Mouse (Mus musculus): ENCODE data around the gene Rps16.

Gene Rps16

DNA sequence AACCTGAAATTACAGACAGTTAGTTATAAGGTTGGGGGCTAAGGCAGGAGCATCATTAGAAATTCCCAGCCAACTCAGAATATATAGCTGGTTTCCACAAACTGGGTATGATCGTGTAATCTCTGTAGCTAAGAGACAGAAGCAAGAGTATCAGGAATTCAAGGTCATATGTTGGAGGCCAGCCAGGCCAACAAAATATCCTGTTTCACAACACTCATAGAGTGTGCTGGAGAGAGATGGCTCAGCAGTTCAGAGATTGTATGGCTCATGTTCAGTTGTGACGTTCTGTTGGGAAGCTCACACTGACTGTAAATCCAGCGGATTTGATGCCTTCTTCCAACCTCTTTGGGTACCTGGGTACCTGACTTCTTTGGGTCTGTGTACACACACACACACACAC, 2.7 kb upstream of the Rps16 start:
- DNase-seq (ENCODE audit: low read depth, low spot score) = no peak

DNA sequence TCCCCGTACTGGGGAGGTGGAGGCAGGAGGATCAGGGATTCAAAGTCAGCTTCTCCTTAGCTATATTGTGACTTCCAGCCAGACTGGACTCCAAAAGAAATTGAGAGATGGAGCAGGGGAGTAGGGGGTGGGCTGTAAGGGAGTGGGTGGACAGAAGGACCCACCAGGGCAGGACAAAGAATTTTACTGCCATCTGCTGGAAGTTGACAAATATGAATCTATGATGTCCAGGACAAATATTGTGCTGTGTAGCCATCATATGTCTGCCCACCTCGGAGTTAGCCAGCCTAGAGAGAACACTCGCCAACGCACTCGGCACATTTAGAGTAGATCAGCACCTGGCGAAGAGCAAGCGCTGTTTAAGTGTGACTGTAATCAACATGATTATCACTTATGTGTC, 1.9 kb upstream of the Rps16 start:
- no peak for DNase-seq (ENCODE audit: low read depth, low spot score)

DNA sequence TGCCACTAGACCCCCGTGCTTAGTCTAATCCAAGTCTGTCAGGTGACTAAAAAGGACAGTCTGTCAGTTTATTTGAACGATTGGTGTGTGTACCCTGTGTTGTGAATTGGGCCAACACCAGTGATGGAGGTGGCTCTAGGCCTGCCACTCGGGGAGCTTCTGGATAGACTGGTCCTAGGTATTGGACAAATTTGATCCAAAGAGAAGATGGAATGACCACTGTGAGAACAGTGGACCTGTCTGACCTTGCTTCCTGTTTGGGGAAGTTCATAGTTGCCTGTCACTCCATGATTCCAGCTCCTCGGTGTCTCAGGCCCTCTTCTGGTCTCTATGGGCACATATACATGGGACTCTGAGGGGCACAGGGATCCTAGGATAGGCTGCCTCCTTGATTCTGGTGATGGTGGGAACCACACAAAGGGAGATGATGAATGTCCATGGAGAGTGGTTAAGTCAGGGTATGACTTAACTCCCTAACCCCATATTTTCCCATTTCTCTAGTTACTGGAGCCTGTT, 1.3 kb downstream of the Rps16 start:
- DNase-seq (ENCODE audit: low read depth, low spot score) = no peak

DNA sequence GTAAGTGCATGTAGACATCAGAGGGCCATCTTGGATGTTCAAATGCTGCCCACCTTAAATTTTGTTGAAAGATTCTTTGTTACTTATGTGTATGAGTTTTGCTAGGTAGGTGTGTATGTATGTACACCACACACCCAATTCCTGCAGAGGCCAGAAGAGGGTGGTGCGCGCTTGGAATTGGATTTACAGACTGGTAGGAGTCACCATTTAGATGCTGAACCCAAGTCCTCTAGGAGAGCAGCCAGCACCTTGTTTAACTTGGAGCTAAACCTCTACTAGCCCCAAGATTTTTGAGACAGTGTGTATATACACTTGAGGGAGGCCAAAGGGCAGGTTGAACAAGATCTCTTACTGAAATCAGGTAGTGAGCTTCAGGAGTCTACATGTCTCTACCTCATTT, 2.8 kb downstream of the Rps16 start:
- no peak for DNase-seq (ENCODE audit: low read depth, low spot score)

DNA sequence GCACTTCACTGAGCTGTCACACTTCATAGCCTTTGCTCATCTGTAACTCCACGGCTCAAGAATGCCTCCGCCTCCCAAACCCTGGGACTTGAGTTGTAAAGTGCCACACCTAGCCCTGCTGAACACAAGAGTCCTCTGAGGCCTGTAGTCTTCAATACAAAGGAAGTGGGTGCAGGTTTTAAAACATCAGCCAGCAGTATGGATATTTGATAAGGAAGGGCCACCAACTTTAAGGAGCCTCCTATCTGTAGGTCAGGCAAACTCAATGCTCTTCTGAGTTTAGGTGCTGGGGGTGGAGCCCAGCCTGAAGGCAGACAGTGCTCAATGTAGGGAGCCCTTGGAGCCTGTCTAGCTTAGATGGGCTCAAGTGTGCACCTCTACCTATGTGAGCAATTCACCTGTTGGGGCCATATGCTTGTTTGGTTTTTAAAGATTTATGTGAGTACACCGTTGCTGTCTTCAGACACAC, 3.7 kb downstream of the Rps16 start:
- DNase-seq (ENCODE audit: low read depth, low spot score) = no peak

DNA sequence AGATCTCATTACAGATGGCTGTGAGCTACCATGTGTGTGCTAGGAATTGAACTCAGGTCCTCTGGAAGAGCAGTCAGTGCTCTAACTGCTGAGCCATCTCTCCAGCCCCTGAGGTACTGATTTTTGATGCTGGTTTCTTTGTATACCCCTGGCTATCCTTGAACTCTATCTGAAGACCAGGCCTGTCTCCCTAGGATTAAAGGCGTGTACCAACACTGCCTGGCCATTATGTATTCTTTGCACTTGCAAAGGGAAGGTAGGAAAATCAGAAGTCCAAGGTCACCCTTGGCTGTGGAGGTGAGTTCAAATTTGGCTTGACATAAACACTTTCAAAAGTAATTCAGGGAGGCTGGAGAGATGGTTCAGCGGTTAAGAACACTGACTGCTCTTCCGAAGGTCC, 4.1 kb downstream of the Rps16 start:
- no peak for DNase-seq (ENCODE audit: low read depth, low spot score)

DNA sequence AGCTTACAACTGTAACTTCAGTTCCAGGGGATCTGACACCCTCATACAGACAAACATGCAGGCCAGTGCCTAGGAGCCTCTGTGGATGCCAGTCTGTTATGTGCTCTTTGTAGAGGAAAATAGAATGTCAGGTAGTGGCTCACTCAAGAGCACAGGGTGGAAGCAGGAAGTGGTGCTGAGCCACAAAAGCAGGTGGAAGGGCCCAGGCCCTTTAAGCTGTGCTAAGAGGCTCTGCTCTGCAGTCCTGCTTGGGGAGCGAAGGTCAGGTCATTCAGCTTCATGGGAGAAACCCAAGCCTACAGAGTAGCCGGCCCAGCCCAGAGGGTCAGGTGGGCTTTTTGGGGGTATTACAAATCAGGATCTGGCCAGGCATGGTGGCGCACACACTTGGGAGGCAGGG, 4.8 kb downstream of the Rps16 start:
- DNase-seq (ENCODE audit: low read depth, low spot score) = no peak

DNA sequence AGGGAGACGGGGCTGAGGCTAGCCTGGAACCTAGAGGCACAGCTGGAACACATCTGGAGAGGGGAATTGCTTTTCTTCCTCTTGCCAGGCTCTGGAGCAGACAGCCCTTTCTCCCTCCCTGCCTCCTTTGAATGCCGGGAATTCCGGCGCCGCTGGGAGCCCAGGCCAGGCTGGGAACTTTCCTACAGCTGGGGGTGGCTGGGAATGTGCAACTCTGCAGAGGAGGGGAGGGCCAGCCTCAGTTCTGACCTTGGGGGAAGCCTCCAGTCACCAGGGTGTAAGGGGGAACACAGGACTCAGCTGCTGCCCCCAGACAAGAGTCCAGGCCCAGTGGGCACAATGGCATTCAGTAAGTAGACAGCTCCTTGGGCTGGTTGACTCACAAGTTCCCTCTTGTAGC, 6.5 kb downstream of the Rps16 start:
- no peak for DNase-seq (ENCODE audit: low read depth, low spot score)

DNA sequence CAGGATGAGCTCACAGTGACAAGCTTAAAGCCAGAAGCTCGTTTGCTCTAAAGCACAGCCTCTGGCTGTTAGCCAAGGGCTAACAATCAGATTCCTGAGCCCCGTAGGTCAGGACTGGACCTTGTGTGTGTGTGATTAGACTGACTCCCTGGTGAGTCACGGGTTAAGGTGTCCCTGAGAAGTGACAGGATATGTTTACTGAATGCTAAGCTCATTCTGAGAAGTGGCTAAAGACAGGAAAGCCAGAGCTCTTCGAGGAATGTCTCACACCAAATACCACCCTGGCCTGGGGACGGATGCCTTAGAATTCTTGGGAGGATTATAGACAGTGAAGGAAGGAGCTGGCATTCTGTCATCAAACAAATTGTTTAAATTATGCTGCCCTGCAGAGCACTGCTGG, 7.5 kb downstream of the Rps16 start:
- no peak for DNase-seq (ENCODE audit: low read depth, low spot score)

DNA sequence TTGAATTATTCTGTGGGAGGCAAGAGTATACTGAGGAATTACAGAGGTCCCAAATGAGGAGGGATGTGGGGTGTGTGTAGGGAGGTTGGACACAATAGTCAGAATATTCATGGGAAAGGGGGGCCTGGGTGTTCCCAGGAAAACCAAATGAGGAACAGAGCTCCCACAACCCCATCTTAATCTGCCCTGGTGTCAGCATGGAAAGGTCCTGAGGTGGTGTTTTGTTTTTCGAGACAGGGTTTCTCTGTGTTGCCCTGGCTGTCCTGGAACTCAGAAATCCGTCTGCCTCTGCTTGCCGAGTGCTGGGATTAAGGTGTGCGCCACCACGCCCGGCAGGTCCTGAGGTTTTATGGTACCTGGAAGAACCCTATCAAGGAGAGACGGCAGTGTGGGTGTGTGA, 8.0 kb downstream of the Rps16 start:
- no peak for DNase-seq (ENCODE audit: low read depth, low spot score)

DNA sequence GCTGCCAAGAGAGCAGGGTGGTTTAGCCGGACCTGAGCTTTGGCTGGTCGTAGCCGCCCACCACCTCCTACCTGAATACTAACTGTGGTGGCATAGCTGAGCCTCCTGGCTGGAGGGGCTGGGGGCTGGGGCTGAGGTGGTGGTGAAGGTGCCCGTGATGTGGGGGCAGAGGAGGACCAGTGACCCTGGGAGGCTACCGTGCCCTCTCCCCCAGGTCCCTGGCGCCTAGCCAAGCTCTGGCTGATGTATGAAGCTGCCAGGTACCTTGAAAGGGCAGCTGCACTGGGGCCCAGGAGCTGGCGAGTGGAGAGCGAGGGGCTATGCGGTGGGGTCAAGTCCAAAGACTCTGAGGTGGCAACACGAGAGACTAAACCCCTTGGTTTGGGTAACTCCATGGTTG, 9.4 kb downstream of the Rps16 start:
- no peak for DNase-seq (ENCODE audit: low read depth, low spot score)

DNA sequence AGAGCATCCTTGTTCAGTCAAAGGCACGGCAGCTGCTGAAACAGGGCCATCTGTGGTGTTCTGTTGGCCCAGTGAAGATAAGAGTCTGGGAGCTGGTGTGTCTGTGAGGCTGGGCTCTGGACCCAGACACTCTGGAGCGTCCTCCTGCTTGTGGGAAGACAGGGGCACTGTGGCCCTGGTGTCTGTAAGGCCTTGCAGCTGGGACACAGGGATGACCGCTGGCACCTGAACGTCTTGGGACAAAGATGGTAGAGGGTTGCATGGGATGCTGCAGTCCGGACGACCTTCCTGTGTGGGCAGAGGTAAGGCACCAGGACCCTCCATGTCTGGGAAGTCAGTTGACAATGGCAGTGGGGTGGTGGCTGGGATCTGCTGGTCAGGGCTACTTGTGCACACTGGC, 9.8 kb downstream of the Rps16 start:
- DNase-seq (ENCODE audit: low read depth, low spot score) = no peak

DNA sequence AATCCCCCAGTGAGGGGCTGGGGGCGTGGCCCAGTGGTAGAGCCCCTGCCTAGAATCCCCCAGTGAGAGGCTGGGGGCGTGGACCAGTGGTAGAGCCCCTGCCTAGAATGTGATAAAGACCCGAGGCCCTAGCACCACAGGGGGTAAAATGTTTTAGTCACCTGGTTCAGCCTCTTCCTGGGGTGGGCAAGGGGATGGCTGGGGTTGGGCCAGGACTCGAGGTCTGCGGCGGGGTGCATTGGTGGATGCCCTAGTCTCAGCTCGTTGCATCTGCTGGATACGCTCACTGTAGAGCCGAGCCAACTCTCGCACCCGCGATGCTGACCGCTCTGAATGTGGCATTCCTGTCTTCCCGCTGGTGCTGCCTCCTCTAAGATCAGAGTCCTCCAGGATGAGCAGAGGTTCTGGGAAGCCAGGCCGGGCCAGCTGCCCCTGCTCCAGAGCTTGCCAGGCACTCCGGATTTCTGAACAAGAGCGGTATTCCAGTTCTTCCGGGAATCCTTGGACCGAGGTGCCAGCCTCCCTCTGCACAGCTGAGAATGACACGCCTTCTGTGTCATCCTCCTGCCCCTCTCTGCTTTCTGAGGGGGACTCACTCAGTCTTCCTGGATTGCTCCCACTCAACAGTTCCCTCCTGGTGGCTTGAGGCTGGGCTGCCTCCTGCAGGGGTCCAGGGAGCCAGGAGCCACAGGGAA, 11.3 kb downstream of the Rps16 start:
- no peak for DNase-seq (ENCODE audit: low read depth, low spot score)

DNA sequence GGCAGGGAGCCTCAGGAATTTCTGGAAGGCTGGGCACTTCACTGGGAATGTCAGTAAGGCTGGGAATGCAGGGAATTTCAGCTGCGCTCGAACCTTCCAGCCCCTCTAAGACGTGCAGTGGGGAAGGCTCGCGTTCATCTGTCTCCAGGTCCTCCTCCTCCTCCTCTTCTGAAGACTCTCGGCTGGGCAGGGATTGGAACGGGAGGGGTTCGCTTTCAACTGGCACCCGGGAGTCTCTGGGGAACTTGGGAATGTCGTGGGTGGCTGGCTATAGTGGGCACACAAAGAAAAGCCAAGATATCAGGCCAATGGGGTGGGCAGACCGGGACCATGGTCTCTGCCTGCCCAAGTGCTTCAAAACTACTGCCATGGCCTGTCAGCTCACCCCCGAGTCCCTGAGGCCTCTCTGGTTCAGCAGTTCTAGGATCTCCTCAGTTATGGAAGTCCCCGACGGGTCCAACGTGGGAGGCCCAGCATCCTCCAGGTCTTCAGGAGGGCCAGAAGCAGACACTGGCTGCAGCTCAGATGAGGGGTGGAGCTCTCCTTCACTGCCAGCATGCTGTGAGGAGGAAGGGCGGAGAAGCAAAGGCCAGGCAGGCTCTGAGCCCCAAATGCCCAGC, 12.1 kb downstream of the Rps16 start:
- DNase-seq (ENCODE audit: low read depth, low spot score) = no peak

DNA sequence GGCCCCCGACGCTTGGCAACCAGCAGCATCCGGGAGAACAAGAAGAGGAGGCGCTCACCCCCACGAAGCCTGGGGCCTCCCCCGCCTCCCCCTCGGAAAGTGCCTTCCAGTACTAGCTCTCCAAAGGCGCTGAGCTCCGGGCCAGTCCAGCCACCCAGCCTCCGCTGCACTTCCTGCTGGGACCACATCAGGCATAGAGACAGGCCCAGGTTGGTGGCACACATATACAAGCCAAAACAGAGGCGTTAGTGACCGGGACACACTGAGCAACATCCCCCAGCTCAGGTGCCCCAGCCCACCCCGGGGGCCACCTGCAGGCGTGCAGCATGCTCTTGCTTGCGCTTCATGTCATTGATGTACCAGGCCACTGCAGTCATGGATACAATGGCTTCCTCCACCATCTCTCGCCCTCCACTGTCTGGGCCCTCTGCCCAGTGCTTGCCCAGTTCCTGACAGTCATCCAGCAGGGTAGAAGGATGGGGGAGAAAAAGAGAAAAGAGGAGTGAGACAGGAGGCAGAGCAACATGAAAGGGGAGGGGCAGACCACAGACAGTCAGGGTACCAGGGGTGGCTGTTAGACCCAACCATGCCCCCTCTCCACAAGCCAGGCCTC, 17.3 kb downstream of the Rps16 start:
- no peak for DNase-seq (ENCODE audit: low read depth, low spot score)

DNA sequence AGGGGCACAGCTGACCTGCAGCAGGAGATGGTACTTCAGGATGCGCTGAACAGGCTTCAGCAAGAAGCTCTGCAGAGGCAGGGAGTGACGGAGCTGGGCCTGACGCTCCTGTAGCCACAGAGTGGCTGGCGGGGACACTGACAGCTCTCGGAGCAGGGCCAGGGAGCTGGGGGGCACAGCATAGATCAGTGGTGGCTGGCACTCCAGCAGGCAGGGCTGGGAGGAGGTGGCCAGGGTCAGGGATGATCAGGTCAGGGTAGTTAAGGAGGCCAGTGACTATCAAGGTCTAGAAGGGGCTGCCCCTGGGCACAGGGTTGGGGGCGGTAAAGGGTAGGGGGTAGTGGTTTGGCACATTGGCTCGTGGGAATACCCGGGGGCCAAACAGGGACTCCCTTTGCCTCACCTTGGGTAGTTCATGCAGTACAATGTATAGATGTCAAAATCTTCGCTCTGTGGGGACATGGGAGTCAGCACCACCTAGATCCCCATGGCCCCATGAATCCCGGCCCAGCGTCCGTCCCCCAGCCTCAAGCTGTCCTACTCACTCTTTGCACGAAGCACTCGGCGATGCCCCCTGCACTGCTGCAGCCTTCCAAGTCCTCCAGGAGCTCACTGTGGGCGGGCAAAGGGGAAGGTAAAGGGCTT, 17.9 kb downstream of the Rps16 start:
- DNase-seq (ENCODE audit: low read depth, low spot score) = no peak

DNA sequence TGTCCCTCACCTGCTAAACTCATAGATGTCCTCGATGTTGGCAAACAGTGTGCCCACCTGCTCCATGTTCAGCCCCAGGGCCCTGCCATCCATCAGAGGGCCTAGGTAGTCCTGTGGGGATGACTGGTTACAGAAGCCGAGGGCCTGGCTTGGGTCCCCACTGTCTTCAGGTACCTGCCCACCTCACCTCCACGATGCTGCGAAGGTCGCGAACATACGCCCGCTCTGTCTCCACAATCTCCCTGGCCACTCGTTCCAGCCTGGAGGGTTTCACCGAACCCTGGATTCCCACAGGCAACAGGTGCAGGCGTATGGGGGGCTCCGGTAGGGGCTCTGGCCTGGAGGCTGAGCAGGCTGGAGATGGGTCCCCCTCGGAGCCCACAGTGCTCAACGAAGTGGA, 19.6 kb downstream of the Rps16 start:
- DNase-seq (ENCODE audit: low read depth, low spot score) = no peak

DNA sequence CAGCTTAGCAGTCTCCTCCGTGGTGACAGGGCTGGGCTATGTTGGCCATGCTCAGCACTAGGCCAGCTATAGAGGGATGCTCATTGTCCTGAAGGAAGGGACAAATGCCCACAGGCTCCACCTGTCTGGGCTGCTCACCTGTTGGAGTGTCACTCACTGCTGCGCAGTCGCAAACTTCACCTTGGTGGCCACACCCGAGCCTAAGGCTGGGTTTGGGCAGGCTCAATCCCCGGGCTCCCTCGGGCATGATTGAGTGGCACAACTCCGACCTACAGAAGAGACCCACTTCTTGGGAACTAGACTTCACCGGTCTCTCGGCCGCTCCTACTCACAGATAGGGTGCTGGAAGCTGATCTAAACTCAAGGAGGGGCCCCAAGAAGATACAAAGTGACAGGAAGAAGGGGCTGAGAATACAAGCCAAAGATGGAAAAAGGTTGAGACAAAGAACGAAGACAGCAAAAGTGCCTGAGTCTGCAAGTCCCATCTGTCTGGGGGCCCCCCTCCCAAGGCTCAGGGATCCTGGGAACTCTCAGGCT, 20.6 kb downstream of the Rps16 start:
- no peak for DNase-seq (ENCODE audit: low read depth, low spot score)

DNA sequence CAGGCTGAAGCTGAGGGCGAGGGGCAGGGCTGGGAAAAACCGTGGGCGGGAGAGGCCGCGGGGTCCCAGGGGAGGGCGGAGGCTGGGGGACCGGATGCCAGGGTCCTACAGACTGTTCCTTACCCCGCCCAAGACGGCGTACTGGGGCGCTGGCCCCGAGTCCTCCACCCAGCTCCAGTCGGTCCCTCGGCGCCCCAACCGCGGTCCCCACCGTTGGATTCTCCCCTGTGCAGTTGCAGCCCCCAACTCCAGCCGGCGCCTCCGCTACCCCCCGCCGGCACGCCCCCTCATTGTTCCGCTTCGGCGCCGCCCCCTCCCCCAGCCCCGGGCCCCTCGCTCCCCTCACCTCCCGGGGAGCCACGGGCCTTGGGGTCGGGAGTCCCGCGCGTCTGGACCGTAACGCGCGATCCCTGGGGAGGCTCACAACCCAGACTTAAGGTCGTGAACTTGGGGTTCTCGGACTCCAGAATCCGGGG, 21.1 kb downstream of the Rps16 start:
- no peak for DNase-seq (ENCODE audit: low read depth, low spot score)

DNA sequence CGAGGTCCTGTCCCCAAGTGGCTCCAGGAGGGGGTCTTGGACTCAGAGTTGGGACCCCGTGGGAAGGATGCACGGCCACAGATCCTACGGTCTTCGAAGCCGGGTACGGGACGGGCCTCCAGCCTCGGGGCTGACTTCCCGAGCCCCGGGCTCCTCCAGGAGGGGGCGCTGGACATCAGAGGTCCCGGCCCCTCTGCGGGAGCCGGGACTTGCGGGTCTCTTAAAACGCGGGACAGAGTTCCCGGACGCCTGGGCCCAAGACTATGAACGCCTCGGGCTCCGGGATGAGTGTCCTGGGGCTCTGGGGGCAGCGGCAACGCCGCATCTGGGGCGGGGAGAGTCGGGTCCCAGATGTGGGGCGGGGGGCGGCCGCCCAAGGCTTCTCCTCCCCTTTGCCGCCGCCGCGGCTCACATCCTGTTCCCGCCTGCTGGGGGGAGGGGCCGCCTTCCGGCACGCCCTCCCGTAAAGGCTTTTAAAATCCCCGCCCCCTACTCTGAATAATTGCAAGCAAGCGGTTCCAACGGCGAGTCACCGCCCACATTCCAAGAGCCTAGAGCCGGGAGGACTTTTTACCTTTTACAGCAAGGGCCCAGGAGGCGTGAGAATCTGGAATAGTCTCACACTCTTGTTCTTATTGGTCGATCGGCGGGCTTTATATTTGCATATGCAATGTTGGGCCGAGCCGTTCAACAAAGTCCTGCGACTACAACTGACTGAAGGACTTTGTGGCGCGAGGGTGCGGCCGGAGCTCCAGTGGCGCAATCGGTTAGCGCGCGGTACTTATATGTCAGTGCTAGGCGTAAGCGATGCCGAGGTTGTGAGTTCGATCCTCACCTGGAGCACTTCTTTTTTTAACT, 22.0 kb downstream of the Rps16 start, which contains the start of gene Plekhg2:
Gene Plekhg2, minus strand, starts transcription at position 349 of the 858 bp plus-strand sequence.
- DNase-seq (ENCODE audit: low read depth, low spot score) = peak; percentile 86

DNA sequence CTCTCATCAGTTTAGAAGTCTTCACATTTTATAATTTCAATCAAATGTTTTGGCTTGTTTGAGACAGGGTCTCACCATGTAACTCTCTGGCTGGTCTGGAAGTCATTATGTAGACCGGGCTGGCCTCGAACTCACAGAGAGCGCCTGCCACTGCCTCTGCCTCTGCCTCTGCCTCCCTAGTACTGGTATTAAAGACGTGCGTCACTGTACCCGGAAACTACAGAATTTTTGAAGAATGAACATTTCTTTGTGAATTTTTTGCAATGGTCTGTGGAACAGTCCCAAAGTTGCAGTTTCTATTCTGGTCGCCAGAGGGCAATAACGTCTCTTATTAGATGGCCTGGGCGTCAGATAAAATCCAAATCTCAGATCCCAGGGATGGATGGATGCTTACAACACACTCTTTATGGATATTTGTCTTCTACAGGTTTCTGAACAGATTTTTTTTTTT, 22.7 kb downstream of the Rps16 start:
- peak; percentile 77 for DNase-seq (ENCODE audit: low read depth, low spot score)
